Mouse (Mus musculus) liver, embryonic 14.5 days (tissue): ENCODE measurements around the gene Proser1. TPM values are rescaled to one million over a fixed set of nuclear protein-coding genes. Genes with fewer than 3 reads are reported as not detected.

ENCODE experiments used
- ATAC-seq: fragments of 200-750 bp; cut with Nextera tagmentation; 2 replicates; pipeline ENCODE4 v1.8.0; 2017; ENCODE audit warnings: moderate number of reproducible peaks, mild to moderate bottlenecking, moderate library complexity; ENCODE audit not compliant: insufficient read depth
- DNase-seq, 3 experiments: peaks; one replicate each; pipeline ENCODE4 v3.0.0-alpha.2; 2012 to 2013; ENCODE audit warnings: low read depth in 3 of 3, low spot score in 3 of 3
- H3K27ac ChIP-seq: fragments of 300-500 bp; sonication (generic); 2 replicates; pipeline ENCODE4 v1.5.1; 2014; ENCODE audit warnings: moderate library complexity, mild to moderate bottlenecking, control low read depth, inconsistent platforms
- H3K27me3 ChIP-seq: fragments of 300-500 bp; sonication (generic); 2 replicates; pipeline ENCODE4 v1.6.1; 2014; ENCODE audit warnings: mild to moderate bottlenecking, low read length, moderate library complexity; ENCODE audit not compliant: control insufficient read depth, insufficient read depth
- H3K36me3 ChIP-seq: fragments of 300-500 bp; sonication (generic); replicated peaks from 2 replicates; pipeline ENCODE4 v1.6.1; 2014; ENCODE audit warnings: low read depth; ENCODE audit not compliant: control insufficient read depth, insufficient read depth
- H3K4me1 ChIP-seq, 2 experiments: fragments of 200-500 bp in 1 of 2; fragments of 300-500 bp in 1 of 2; sonication (generic) in 1 of 2; replicated peaks; 2 replicates each; pipeline ENCODE4 v1.6.1; 2012 to 2014; ENCODE audit warnings: antibody characterized with exemption in 1 of 2, inconsistent platforms in 1 of 2, low read length in 1 of 2; ENCODE audit not compliant: control insufficient read depth in 2 of 2, insufficient read depth in 2 of 2
- H3K4me2 ChIP-seq: fragments of 300-500 bp; sonication (generic); 2 replicates; pipeline ENCODE4 v1.6.1; 2014; ENCODE audit warnings: low read depth, mild to moderate bottlenecking, control low read depth, moderate library complexity
- H3K4me3 ChIP-seq, 2 experiments: fragments of 200-500 bp in 1 of 2; fragments of 300-500 bp in 1 of 2; sonication (generic) in 1 of 2; 2 replicates each; pipeline ENCODE4 v1.5.1; 2012 to 2014; ENCODE audit warnings: low read depth in 2 of 2, low read length in 2 of 2, mild to moderate bottlenecking in 2 of 2, control low read depth in 1 of 2, inconsistent platforms in 1 of 2, moderate library complexity in 1 of 2; ENCODE audit not compliant: insufficient read depth in 1 of 2
- H3K9ac ChIP-seq: fragments of 300-500 bp; sonication (generic); replicated peaks from 2 replicates; pipeline ENCODE4 v1.6.1; 2014; ENCODE audit warnings: mild to moderate bottlenecking, control low read depth, moderate library complexity
- H3K9me3 ChIP-seq: fragments of 300-500 bp; sonication (generic); 2 replicates; pipeline ENCODE4 v1.6.1; 2016; ENCODE audit warnings: low read length, mixed read lengths; ENCODE audit not compliant: control insufficient read depth
- CTCF ChIP-seq: IDR thresholded peaks from 2 replicates; pipeline ENCODE4 v1.5.1; 2016; ENCODE audit warnings: antibody characterized with exemption, low read depth, control low read depth
- EP300 ChIP-seq: IDR thresholded peaks from 2 replicates; pipeline ENCODE4 v1.6.1; 2016; ENCODE audit warnings: antibody characterized with exemption, low read depth
- WGBS: fragments of 180-500 bp; shearing (Covaris S2); extraction: QIAGEN DNeasy Blood & Tissue Kit; methylation state at CpG from one replicate; pipeline ENCODE4 v1.1.7; 2014; ENCODE audit not compliant: insufficient replicate concordance; 5-methylcytosine and 5-hydroxymethylcytosine counted together
- polyA plus RNA-seq, 2 experiments: library from polyadenylated mRNA; depleted of rRNA in 1 of 2; stranded (reverse) in 1 of 2; unstranded in 1 of 2; fragments of >200 nt; fragmentation: Nextera tagmentation in 1 of 2; extraction: Ambion mirVana in 1 of 2; gene quantifications; 2 replicates each; pipeline versions ENCODE4 v1.2.1 to v1.2.3; 2012 to 2014

The Proser1 gene
- polyA plus RNA-seq, 2 experiments, result 2.5 to 3.3 TPM

GRCm38 (mm10) chr3:53525737-53526136, 62.3 kb downstream of the Proser1 start:
- Histone ChIP-seq H3K27ac (no peak overlapping the region), H3K36me3 (no peaks in the 10 kb centered on the region), H3K27me3 (no peaks in the 10 kb centered on the region), H3K9ac (no peak overlapping the region), H3K9me3 (no peaks in the 10 kb centered on the region), H3K4me2 (peak overlapping the region; percentile 16; the same call in 1 of the 2 replicates), H3K4me3 (peak overlapping the region in 1 of 2 experiments; percentile 27; a peak in 1 of 4 replicates), H3K4me1 (no peaks in the 10 kb centered on the region)
- DNase-seq (peak in 1 of 3 experiments; percentile 9), ATAC-seq (no peak)
- 10% methylated on average over 21 of the region's 21 CpGs for WGBS
- TF ChIP-seq EP300 (no peak), CTCF (peak; percentile 68)

GRCm38 (mm10) chr3:53530305-53530704, 66.8 kb downstream of the Proser1 start:
- Histone ChIP-seq H3K27me3 (no peaks in the 10 kb centered on the region), H3K4me2 (no peak overlapping the region), H3K36me3 (no peaks in the 10 kb centered on the region), H3K4me3 (no peak overlapping the region), H3K27ac (no peak overlapping the region), H3K4me1 (no peaks in the 10 kb centered on the region), H3K9ac (no peak overlapping the region), H3K9me3 (no peaks in the 10 kb centered on the region)
- no peak for TF ChIP-seq CTCF
- no peak for TF ChIP-seq EP300
- WGBS, result 59% methylated on average over 6 of the region's 6 CpGs
- ATAC-seq (no peak), DNase-seq (no peak)

Other genes with a start within 250 kb of the Proser1 start
- gene Nhlrc3, start 334 bp upstream of the Proser1 start, polyA plus RNA-seq (2012; rRNA removed), result 2.9 and 3.3 TPM in 2 replicates
- 3.5 and 4.1 TPM in 2 replicates for gene Nhlrc3, start 334 bp upstream of the Proser1 start, polyA plus RNA-seq (2014; fragmentation: Nextera tagmentation; extraction: Ambion mirVana)
- gene Stoml3, start 25.0 kb downstream of the Proser1 start, polyA plus RNA-seq (2012; rRNA removed), result not detected in 2 replicates
- gene Stoml3, start 25.0 kb downstream of the Proser1 start, polyA plus RNA-seq (2014; fragmentation: Nextera tagmentation; extraction: Ambion mirVana), result not detected in 2 replicates
- gene Frem2, start 193.7 kb downstream of the Proser1 start, polyA plus RNA-seq (2012; rRNA removed), result 0.71 and 0.80 TPM in 2 replicates
- 0.19 and 0.44 TPM in 2 replicates for gene Frem2, start 193.7 kb downstream of the Proser1 start, polyA plus RNA-seq (2014; fragmentation: Nextera tagmentation; extraction: Ambion mirVana)